Mouse (Mus musculus) heart, adult 11 months (tissue): ENCODE results near the gene Mertk.
A peak's percentile ranks its signal among the peaks of the same experiment; 100 is the strongest.
"Not testable (repeated sequence)": the region's sequence is repeated elsewhere in the genome, so short reads cannot be mapped to it uniquely, and the experiment has no call there.

Source experiments
- DNase-seq: peaks from one replicate; pipeline ENCODE4 v3.0.0; 2022

The Mertk gene

DNA sequence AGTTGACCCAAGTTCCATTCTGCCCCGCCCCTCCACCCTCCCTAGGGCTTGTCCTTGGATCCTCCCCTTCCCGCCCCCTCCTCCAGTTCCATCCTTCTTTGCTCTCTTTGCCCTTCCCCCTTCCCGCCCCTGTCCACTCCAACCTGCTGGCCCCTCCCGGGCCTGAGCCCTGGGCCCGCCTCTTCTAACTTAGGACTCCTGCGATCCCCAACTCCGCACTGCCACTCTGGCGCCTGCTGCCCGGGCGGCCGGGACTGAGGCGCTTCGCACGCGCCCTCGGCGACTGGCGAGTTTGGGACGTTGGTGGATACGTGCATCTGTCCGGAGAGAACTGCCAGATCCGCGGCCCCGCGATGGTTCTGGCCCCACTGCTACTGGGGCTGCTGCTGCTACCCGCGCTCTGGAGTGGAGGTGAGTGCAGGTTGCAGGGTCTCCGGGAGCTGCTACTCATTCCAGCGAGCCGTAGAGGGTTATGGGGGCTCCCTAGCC lies at the start of gene Mertk:
TSS of gene Mertk (plus strand) at position 264 of the 489 bp plus-strand sequence.
- peak; percentile 99 for DNase-seq

GRCm38 (mm10) chr2:128680661-128681060 lies 18.1 kb upstream of the Mertk start:
- DNase-seq, result peak; percentile 81

DNA sequence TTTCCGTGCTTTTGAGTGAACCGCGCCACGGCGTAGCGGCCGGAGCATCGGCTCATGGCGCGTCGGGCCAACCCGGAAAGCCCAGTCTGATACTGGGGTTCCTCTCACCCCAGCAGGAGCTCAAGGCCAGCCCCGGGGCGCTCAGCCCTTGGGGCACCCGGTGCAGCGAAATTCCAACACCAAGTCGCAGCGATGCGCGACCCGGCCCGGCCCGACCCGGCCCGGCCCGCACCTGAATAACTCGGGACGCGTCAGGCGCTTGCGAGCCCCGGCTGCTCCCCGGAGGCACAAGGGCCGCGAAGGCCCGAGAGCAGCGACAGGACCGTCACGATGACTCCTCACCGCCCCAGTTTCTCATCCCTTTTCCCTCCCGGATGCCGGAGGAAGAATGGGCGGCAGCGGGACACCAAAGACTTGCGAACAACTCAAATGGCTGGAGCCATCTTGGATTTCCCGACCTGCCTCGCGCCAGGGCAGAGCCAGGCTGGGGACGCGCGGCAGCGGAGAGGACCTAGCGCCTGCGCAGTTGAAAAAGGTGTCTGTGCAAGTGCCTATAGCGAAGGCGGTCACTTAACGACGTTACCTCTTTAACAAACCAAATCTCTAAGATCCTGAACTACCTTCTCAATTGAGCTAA lies 11.7 kb upstream of the Mertk start, which contains the start of gene Anapc1:
TSS of gene Anapc1 (minus strand) at position 471 of the 637 bp plus-strand sequence.
- DNase-seq, result peak; percentile 99

DNA sequence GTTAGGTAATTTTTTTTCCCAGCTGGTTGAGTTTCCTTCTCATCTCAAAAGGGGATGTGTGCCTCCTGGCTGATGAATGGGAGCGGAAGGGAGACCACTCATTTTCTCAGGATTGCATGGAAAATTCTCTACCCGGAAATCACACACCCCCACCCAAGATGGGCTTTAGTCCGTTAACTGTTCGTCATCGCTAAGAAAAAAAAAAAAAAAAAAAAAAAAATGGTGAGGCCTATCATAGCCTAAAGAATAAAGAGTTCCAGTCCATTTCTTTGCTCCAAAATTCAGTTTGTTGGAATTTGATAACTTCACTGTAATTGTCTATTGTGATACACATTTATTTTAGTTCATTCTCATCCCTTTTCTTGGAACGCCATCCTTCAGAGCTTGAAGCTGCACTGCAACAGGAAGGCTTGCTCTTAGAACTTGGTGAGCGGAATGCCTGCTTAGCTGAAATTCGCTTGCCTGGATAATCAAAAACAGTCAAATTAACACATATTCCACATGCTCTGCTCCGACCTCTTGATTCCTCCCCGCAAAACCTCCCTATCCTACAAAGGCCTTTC lies 11.1 kb upstream of the Mertk start:
- DNase-seq, result peak; percentile 30

- DNase-seq, result peak; percentile 85
Measured at GRCm38 (mm10) chr2:128692336-128692735, 6.4 kb upstream of the Mertk start.

DNA sequence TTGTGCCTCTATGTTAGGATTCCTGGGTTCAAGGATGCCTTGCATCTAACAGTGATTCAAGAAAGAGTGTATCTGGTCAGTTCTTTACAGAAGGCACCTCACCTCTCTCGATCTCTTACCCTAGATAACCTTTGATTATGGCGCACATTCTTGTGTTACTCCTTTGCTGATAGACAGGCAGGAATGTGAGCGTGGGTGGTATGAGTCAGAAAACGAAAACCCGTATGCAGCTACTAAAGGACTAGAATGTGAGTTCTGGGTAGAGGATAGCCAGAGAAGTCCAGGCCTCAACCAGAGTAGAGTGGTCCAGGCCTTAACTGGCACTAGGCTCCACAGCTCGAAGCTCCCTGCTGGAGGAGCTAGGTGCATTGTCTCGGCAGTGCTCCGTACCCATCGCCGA lies 6.0 kb upstream of the Mertk start:
- DNase-seq, result no peak

GRCm38 (mm10) chr2:128693236-128693635 lies 5.5 kb upstream of the Mertk start:
- peak; percentile 83 for DNase-seq

DNA sequence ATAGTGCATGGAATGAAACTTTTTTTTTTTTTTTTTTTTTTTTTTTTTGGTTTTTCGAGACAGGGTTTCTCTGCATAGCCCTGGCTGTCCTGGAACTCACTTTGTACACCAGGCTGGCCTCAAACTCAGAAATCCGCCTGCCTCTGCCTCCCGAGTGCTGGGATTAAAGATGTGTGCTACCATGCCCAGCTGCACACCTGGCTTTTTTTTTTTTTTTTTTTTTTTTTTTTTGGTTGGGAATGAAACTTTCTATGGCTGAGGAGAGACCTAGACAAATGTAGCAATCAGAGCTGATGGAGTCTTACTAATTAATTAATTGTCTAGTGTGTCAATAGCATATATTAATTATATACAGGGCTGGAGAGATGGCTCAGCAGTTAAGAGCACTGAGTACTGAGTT lies 4.9 kb upstream of the Mertk start:
- not testable (repeated sequence) for DNase-seq

- DNase-seq, result no peak
Measured at GRCm38 (mm10) chr2:128694548-128694947, 4.2 kb upstream of the Mertk start.

DNA sequence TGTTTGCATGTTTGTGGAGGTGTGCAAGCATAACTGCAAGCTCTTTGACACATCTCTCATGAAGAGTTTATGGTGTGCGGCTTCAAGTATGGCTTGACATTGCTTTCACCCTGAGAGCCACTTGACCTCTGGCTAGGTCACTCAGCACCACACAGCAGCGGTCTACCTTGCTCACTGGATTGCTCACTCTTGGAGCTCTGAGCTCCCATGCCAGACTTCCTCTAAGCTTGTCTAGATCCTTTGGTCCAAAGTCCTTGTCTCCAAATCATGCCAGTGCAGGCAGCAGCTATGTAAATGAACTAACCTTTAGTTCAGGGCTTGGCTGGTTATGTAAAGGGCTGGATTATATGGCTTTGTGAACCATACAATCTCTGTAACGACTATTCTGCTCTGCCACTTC lies 2.3 kb upstream of the Mertk start:
- peak; percentile 75 for DNase-seq

GRCm38 (mm10) chr2:128697047-128697446 lies 1.7 kb upstream of the Mertk start:
- DNase-seq, result peak; percentile 64

DNA sequence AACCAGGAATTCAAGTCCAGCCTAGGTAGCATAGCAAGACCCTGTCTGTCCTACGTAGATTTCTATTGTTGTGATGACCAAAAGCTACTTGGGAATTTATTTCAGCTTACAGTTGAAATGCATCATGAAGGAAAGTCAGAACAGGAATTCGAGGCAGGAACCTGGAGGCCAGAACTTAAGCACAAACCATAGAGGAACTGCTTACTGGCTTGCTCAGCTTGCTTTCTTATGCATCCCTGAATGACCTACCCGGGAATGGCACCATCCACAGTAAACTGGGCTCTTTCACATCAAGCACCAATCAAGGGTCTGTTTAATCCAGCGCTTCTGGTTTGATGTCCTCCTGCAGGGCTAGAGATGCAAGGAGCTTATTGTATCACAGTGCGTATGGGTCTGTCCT lies 1.2 kb upstream of the Mertk start:
- peak; percentile 81 for DNase-seq

DNA sequence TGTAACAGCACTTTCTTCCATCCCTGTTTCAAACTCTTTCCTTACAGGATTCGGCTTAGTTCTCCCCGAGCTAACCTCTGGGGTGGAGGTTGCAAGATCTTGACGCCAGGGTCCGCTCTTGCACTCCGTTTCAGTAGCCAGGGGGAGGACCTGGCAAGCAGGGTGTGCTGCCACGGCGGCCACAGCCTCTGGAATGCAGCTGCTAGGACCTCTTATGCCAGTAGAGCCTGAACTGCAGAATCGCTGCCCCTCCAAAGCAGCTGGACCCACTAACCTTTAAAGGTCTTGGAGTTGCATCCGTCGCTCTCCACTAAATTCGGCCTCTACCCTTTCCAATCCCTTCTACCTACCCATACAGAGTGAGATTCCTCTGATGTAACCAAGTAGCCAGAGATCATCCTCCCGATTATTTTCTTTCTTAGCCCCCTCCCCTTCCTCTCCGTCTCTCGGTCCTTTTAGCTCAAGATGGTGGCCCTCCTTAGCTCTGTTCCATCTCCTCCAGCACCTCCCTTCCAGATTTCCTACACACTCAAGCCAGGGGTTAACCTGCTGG lies 540 bp upstream of the Mertk start:
- peak; percentile 99 for DNase-seq

- DNase-seq, result no peak
Measured at GRCm38 (mm10) chr2:128699201-128699885, 587 bp downstream of the Mertk start.

DNA sequence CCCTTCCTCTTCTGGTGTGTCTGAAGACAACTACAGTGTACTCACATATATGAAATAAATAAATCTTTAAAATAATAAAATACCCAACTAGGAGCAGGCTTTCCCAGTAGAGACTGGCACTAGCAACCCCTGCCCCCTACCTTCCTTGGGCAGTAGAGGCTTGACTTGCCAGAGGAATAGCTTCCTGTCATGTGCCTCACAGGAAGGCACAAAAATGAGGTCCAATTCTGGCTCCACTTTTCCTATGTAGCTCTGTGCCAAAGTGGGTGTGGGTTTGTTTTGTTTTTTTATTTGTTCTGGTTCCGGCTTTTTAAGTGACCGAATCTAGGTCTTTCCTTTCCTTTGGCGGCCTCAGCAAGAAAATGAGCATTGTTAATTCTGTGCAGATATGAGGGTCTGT lies 5.7 kb downstream of the Mertk start:
- peak; percentile 96 for DNase-seq

- DNase-seq, result peak; percentile 92
Measured at GRCm38 (mm10) chr2:128709264-128709663, 10.5 kb downstream of the Mertk start.

GRCm38 (mm10) chr2:128710609-128711008 lies 11.9 kb downstream of the Mertk start:
- DNase-seq, result no peak

DNA sequence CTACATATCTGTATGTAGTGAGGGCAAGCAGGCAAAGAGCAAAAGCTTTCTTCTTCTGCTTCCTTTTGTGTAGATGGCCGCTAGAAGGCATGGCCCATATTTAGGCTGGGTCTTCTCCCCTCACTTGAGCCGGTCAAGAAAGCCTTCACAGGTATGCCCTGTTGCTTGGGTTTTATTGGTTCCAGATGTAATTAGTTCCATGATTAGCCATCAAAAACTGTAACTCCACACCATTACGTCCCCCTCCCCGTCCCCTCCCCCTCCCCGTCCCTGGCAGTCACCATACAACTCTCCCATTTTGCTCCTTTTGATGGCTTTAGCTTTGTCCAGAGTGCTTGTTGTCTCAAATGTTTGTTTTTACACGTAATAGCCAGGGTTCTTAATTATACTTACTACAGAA lies 14.2 kb downstream of the Mertk start:
- no peak for DNase-seq

GRCm38 (mm10) chr2:128713548-128714003 lies 14.8 kb downstream of the Mertk start:
- no peak for DNase-seq

- DNase-seq, result no peak
Measured at GRCm38 (mm10) chr2:128714724-128715241, 16.0 kb downstream of the Mertk start.

DNA sequence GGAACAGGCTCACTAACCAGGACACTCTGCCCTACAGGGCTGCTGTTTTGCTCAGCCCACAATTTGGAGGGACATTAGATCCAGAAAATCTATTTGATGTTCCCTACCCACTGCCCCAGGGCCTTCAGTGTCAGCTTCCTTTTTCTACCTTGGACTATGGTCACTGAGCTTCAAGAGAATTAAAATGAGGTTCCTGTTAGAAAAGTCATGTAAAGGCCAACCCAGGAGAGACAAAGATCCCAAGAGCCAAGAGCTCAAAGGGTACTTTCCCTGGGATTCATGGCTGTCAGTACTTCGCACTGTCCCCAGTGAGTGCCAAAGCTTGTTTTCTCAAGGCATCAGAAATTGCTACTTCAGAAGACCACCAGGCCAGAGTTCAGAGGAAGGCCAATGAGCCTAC lies 17.2 kb downstream of the Mertk start:
- no peak for DNase-seq

GRCm38 (mm10) chr2:128719380-128719779 lies 20.6 kb downstream of the Mertk start:
- DNase-seq, result peak; percentile 95

GRCm38 (mm10) chr2:128722106-128722710 lies 23.5 kb downstream of the Mertk start:
- DNase-seq, result no peak
